Mouse (Mus musculus): ENCODE measurements at regions not wholly inside any gene's neighbourhood (a gene's known extent, or its start where the extent isn't known, plus 50 kb on each side); places are given as distances from the start of the nearest gene placed in this dataset.
"Not testable (repeated sequence)": the region's sequence is repeated elsewhere in the genome, so short reads cannot be mapped to it uniquely, and the experiment has no call there.

DNA sequence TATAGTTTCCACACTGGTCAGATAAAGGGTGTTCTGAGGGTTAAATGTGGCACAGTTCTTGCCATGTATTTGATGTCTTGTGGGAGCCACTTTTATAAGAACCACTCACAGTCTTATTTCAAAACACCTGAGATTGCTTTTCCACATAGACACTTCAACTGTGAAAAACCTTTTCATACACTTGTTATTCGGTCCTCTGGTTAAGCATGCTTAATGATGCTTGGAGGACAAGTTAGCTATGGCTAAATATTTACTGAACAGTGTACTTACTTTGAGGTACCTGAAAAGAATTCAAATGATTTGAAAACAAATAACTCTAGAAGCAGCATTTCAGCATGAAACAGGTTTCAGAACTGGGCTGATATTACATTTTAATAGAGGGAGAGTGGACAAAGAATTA lies 359.2 kb downstream of the Tm4sf1 start:
- TF ChIP-seq POLR2A (IDR thresholded peaks at IDR 0.05; ENCODE audit: borderline replicate concordance, extremely low read depth, insufficient read depth, insufficient read length, poor library complexity, severe bottlenecking); CTCF (IDR thresholded peaks at IDR 0.05; ENCODE audit: borderline replicate concordance, extremely low read depth, insufficient read depth, insufficient read length): not testable (repeated sequence)
